Mouse (Mus musculus): Measurements from ENCODE around the gene Kmt2a. TPM values are rescaled to one million over a fixed set of nuclear protein-coding genes. Genes with fewer than 3 reads are reported as not detected.

Kmt2a gene
- polyA plus RNA-seq (2015; fragmentation: Nextera tagmentation; extraction: Ambion mirVana) = 15.6 and 17.7 TPM in 2 replicates

DNA sequence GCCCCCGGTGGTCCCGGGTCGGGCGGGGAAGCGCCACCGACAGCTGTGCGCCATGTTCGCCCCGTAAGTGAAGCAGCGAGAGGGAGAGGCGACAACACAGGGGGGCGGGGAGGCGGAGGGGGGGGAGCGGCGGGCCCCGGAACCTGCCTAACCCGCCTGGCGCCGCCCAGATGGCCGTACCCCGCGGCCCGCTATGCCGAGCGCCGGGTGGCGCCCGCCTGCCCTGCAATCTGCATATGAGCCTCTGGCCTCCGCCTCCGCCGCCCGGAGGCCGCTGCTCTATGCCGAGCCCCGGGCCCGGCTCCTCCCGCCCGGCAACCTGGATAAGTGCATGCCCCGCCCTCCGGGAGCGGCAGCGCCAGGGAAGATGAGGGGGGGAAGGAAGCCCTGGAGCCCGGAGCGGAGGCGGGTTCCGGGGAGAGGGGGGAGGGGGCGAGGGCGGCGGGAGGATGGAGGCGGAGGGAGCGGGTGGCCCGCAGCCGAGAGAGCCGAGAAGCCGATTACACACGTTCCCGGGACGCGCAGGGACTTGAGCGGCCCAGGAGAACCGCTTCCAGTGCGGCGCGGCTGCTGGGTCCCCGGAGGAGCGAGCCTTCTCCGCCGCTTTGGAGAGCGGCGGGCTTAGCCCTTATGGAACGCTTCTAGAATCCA lies at the start of gene Kmt2a:
Gene Kmt2a, minus strand, starts transcription at position 76 of the 651 bp plus-strand sequence.
- under 1% methylated on average over 53 of the region's 71 CpGs for WGBS
- Histone ChIP-seq H3K27me3 (no peaks in the 10 kb centered on the region), H3K27ac (replicated peaks) (peak within 1 kb of the TSS; percentile 99), H3K9ac (peak within 1 kb of the TSS; percentile 83), H3K4me3 (replicated peaks) (peak within 1 kb of the TSS; percentile 98), H3K9me3 (replicated peaks) (no peaks in the 10 kb centered on the region), H3K4me2 (replicated peaks) (peak within 1 kb of the TSS; percentile 98), H3K4me1 (peaks cover 46% of the 10 kb centered on the region), H3K36me3 (no peaks in the 10 kb centered on the region)
- ATAC-seq (ENCODE audit: insufficient number of reproducible peaks, low FRiP score, low TSS enrichment, low read depth) = peak; percentile 91

GRCm38 (mm10) chr9:44921543-44921942 lies 40.4 kb upstream of the Kmt2a start:
- Histone ChIP-seq H3K27me3 (no peaks in the 10 kb centered on the region), H3K36me3 (peaks cover 12% of the 10 kb centered on the region; the same call in 1 of the 2 replicates), H3K27ac (replicated peaks) (peak overlapping the region; percentile 98), H3K4me2 (replicated peaks) (peak overlapping the region; percentile 68), H3K9me3 (replicated peaks) (no peaks in the 10 kb centered on the region), H3K4me1 (peaks cover 4% of the 10 kb centered on the region; the same call in 1 of the 2 replicates), H3K9ac (no peak overlapping the region), H3K4me3 (replicated peaks) (peak overlapping the region; percentile 95)
- no peak for ATAC-seq (ENCODE audit: insufficient number of reproducible peaks, low FRiP score, low TSS enrichment, low read depth)
- WGBS = 72% methylated on average over 2 of the region's 2 CpGs

- WGBS = under 1% methylated on average over 8 of the region's 8 CpGs
Measured at GRCm38 (mm10) chr9:44921123-44921468, 40.0 kb upstream of the Kmt2a start.

DNA sequence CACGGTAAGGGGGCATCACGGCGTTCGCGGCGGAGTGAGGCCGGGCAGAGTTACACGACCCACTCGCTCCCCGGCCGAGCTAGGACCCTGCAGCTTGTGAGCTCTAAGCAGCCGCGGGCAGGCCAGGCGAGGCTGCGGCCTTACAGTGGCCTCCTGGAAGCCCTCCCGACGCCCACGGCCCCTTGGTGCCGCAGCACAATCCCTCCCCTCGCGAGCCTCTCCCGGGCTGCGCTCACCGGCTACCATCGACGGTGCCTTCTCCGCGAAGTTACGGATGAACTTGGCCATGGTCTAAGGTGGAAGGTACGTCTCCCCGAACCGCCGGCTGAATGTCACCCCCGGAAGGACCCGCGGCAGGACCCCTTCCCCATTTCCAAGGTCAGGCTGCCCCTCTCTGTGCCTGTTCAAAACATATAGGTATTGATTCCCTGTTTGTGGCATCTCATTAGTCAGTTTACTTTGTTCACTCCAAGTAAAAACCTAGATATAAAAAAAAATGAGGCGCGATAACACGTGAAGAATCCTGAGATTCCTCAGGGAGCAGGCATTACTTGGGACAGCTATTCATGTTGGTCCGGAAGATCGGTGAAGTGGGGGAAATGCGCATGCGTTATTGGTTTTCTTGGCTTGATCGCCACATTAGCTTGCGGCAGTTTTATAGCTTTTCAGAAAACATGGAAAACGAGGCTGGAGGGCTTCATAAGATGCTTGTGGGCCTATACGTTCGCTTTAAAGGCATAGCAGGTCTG lies 39.5 kb upstream of the Kmt2a start, which contains the start of gene Atp5l:
Gene Atp5l, minus strand, starts transcription at position 369 of the 749 bp plus-strand sequence.
- ATAC-seq (ENCODE audit: insufficient number of reproducible peaks, low FRiP score, low TSS enrichment, low read depth) = peak; percentile 88
- peak within 1 kb of the TSS; percentile 95 for H3K4me3 ChIP-seq (replicated peaks)
- peaks cover 6% of the 10 kb centered on the region for H3K4me1 ChIP-seq
- 0 out of 2 replicates have a peak, but pooled peaks cover 9% of the 10 kb centered on the region for H3K36me3 ChIP-seq
- H3K4me2 ChIP-seq (replicated peaks) = peak within 1 kb of the TSS; percentile 68
- under 1% methylated on average over 48 of the region's 48 CpGs for WGBS
- H3K9me3 ChIP-seq (replicated peaks) = no peaks in the 10 kb centered on the region
- no peaks in the 10 kb centered on the region for H3K27me3 ChIP-seq
- peak within 1 kb of the TSS; percentile 91 for H3K9ac ChIP-seq
- peak within 1 kb of the TSS; percentile 98 for H3K27ac ChIP-seq (replicated peaks)

More at GRCm38 (mm10) chr9:44921123-44921468, 40.0 kb upstream of the Kmt2a start:
- Histone ChIP-seq H3K9ac (peak overlapping the region; percentile 91), H3K4me2 (replicated peaks) (peak overlapping the region; percentile 68), H3K27ac (replicated peaks) (peak overlapping the region; percentile 98), H3K4me3 (replicated peaks) (peak overlapping the region; percentile 95), H3K27me3 (no peaks in the 10 kb centered on the region), H3K36me3 (0 out of 2 replicates have a peak, but pooled peaks cover 9% of the 10 kb centered on the region), H3K9me3 (replicated peaks) (no peaks in the 10 kb centered on the region), H3K4me1 (peaks cover 4% of the 10 kb centered on the region; the same call in 1 of the 2 replicates)
- ATAC-seq (ENCODE audit: insufficient number of reproducible peaks, low FRiP score, low TSS enrichment, low read depth) = peak; percentile 88

DNA sequence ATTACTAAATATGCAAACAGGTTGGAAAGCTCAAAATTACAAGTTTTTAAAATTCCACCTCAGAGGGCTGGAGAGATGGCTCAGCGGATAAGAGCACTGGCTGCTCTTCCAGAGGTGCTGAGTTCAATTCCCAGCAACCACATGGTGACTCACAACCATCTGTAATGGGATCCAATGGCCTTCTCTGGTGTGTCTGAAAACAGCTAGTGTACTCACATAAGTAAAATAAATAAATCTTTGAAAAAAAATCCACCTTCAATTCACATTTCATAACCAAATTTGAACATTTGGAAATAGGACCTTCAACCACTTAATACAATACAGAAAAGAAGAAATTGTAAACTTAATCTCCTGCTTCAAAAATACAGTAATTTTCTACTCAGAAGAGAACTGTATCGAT lies 38.5 kb upstream of the Kmt2a start:
- Histone ChIP-seq H3K4me2 (replicated peaks) (peak overlapping the region; percentile 68), H3K4me1 (peaks cover 15% of the 10 kb centered on the region), H3K4me3 (replicated peaks) (peak overlapping the region; percentile 95), H3K9ac (peak overlapping the region; percentile 91; the same call in 1 of the 2 replicates), H3K27ac (replicated peaks) (no peak overlapping the region), H3K9me3 (replicated peaks) (no peaks in the 10 kb centered on the region), H3K27me3 (no peaks in the 10 kb centered on the region), H3K36me3 (0 out of 2 replicates have a peak, but pooled peaks cover 5% of the 10 kb centered on the region)
- 34% methylated on average over 2 of the region's 2 CpGs for WGBS
- ATAC-seq (ENCODE audit: insufficient number of reproducible peaks, low FRiP score, low TSS enrichment, low read depth) = no peak

DNA sequence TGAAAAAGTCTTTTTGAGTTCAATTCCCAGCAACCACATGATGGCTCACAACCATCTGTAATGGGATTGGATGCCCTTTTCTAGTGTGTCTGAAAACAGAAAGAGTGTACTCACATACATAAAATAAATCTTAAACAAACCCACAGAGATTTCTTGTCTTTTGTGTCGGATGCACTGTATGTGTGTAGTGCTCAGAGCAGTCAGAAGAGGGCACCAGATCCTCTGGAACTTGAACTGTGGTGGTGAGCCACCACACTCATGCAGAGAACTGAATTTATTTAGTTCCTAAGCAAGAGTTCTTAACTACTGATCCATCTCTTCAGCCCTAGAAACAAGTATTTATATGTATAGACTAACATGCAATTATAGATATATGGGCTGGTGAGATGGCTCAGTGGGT lies 35.1 kb upstream of the Kmt2a start:
- H3K9me3 ChIP-seq (replicated peaks) = no peaks in the 10 kb centered on the region
- 53% methylated on average over 1 of the region's 1 CpGs for WGBS
- no peak for ATAC-seq (ENCODE audit: insufficient number of reproducible peaks, low FRiP score, low TSS enrichment, low read depth)

GRCm38 (mm10) chr9:44914706-44915105 lies 33.6 kb upstream of the Kmt2a start:
- H3K27ac ChIP-seq (replicated peaks) = no peak overlapping the region
- peaks cover 28% of the 10 kb centered on the region for H3K36me3 ChIP-seq
- no peak overlapping the region for H3K9ac ChIP-seq
- no peak for ATAC-seq (ENCODE audit: insufficient number of reproducible peaks, low FRiP score, low TSS enrichment, low read depth)
- H3K4me3 ChIP-seq (replicated peaks) = no peak overlapping the region
- no peaks in the 10 kb centered on the region for H3K9me3 ChIP-seq (replicated peaks)
- no peak overlapping the region for H3K4me2 ChIP-seq (replicated peaks)
- 29% methylated on average over 4 of the region's 4 CpGs for WGBS
- no peaks in the 10 kb centered on the region for H3K27me3 ChIP-seq
- peaks cover 15% of the 10 kb centered on the region for H3K4me1 ChIP-seq

More for the DNA sequence above, 35.1 kb upstream of the Kmt2a start:
- H3K9ac ChIP-seq = no peak overlapping the region
- peaks cover 15% of the 10 kb centered on the region for H3K4me1 ChIP-seq
- H3K27ac ChIP-seq (replicated peaks) = no peak overlapping the region
- H3K27me3 ChIP-seq = no peaks in the 10 kb centered on the region
- peaks cover 17% of the 10 kb centered on the region for H3K36me3 ChIP-seq
- no peak overlapping the region for H3K4me2 ChIP-seq (replicated peaks)
- H3K4me3 ChIP-seq (replicated peaks) = no peak overlapping the region

- Histone ChIP-seq H3K9me3 (replicated peaks) (no peaks in the 10 kb centered on the region), H3K4me3 (replicated peaks) (no peak overlapping the region), H3K9ac (no peak overlapping the region), H3K4me1 (peaks cover 11% of the 10 kb centered on the region), H3K27me3 (no peaks in the 10 kb centered on the region), H3K4me2 (replicated peaks) (no peak overlapping the region), H3K27ac (replicated peaks) (no peak overlapping the region), H3K36me3 (peaks cover 28% of the 10 kb centered on the region)
- no peak for ATAC-seq (ENCODE audit: insufficient number of reproducible peaks, low FRiP score, low TSS enrichment, low read depth)
- WGBS = 94% methylated on average over 4 of the region's 4 CpGs
Measured at GRCm38 (mm10) chr9:44911365-44911764, 30.3 kb upstream of the Kmt2a start.

- no peak for ATAC-seq (ENCODE audit: insufficient number of reproducible peaks, low FRiP score, low TSS enrichment, low read depth)
- 59% methylated on average over 4 of the region's 4 CpGs for WGBS
Measured at GRCm38 (mm10) chr9:44905620-44906019, 24.5 kb upstream of the Kmt2a start.

GRCm38 (mm10) chr9:44904964-44905363 lies 23.9 kb upstream of the Kmt2a start:
- Histone ChIP-seq H3K27ac (replicated peaks) (no peak overlapping the region), H3K9me3 (replicated peaks) (no peaks in the 10 kb centered on the region), H3K4me2 (replicated peaks) (no peak overlapping the region), H3K4me1 (peaks cover 5% of the 10 kb centered on the region; the same call in 1 of the 2 replicates), H3K27me3 (no peaks in the 10 kb centered on the region), H3K4me3 (replicated peaks) (no peak overlapping the region), H3K9ac (no peak overlapping the region), H3K36me3 (no peaks in the 10 kb centered on the region; the same call in 1 of the 2 replicates)
- WGBS = 23% methylated on average over 5 of the region's 5 CpGs
- ATAC-seq (ENCODE audit: insufficient number of reproducible peaks, low FRiP score, low TSS enrichment, low read depth) = no peak

More at GRCm38 (mm10) chr9:44905620-44906019, 24.5 kb upstream of the Kmt2a start:
- no peaks in the 10 kb centered on the region for H3K9me3 ChIP-seq (replicated peaks)
- peaks cover 5% of the 10 kb centered on the region for H3K36me3 ChIP-seq
- no peaks in the 10 kb centered on the region for H3K27me3 ChIP-seq
- peaks cover 5% of the 10 kb centered on the region; the same call in 1 of the 2 replicates for H3K4me1 ChIP-seq
- H3K27ac ChIP-seq (replicated peaks) = no peak overlapping the region
- no peak overlapping the region for H3K4me2 ChIP-seq (replicated peaks)
- H3K9ac ChIP-seq = no peak overlapping the region
- no peak overlapping the region for H3K4me3 ChIP-seq (replicated peaks)

DNA sequence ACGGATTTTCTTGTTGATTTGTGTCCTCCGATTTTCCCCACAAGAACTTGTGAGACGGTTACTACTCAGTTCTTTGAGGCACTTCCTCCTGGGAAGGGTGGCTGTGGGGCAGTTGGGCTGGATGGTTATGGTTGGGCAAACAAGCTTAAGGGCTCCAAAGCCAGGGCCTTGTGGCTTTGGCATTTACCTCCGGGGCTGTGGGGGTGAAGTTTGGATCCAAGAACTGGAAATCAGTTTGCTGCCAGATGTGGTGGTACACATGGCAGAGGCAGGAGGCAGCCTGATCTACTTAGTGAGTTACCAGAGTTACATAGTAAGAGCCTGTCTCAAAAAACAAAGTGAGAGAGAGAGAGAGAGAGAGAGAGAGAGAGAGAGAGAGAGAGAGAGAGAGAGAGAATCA lies 22.8 kb upstream of the Kmt2a start:
- ATAC-seq (ENCODE audit: insufficient number of reproducible peaks, low FRiP score, low TSS enrichment, low read depth) = no peak
- Histone ChIP-seq H3K27ac (replicated peaks) (no peak overlapping the region), H3K27me3 (no peaks in the 10 kb centered on the region), H3K4me1 (peaks cover 5% of the 10 kb centered on the region; the same call in 1 of the 2 replicates), H3K9ac (no peak overlapping the region), H3K4me2 (replicated peaks) (no peak overlapping the region), H3K9me3 (replicated peaks) (no peaks in the 10 kb centered on the region), H3K4me3 (replicated peaks) (no peak overlapping the region), H3K36me3 (no peaks in the 10 kb centered on the region)
- 67% methylated on average over 4 of the region's 4 CpGs for WGBS
